ENCODE assay signal across 21 mouse cellular contexts in the genomic region with DNA sequence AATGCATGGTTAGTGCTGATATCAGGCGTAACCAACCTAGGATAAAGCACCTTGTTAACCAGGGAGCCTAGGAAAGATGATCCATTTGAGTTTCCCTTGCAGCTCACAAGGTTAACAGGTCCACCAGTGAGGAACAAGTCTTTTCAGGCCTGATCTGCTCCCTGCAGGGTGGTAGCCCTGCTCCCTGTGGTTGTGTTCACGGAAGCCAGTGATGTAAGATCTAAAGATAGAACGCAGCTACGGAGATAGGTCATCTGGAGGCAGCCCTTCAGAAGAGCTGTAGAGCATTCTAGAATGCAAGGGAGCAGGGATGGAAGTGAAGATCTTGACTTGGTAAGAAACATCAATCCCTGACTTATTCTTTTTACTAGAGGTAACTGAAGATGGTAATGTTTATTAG. TPM values are rescaled to one million over a fixed set of nuclear protein-coding genes. Genes with fewer than 3 reads are reported as not detected.
DNase-seq lines count a peak whose midpoint lies in the region; ATAC-seq and TF ChIP-seq lines count a peak whose summit lies in the region.
"Had no signal": no experiment of that assay in that cellular context is flagged by ENCODE, and none has a peak within 500 bp of the region (broad histone marks: within the 10 kb centered on the region; RNA-seq: fewer than 3 reads in every experiment).

No protein-coding gene starts in this region.

- no peak overlapping the region for H3K9ac ChIP-seq in midbrain, embryonic 11.5 days (ENCODE audit: low read length)
- H3K9ac ChIP-seq in midbrain, postnatal 0 days (replicated peaks; ENCODE audit: low read length, poor library complexity, severe bottlenecking): no peak overlapping the region
- H3K9ac ChIP-seq: embryonic facial prominence, embryonic 12.5 days; heart, embryonic 13.5 days; hindbrain, embryonic 14.5 days; midbrain, embryonic 15.5 days; neural tube, embryonic 12.5 days had no signal

- H3K4me2 ChIP-seq in midbrain, embryonic 11.5 days: no peak overlapping the region
- no peak overlapping the region for H3K4me2 ChIP-seq in midbrain, postnatal 0 days (ENCODE audit: low read depth, low read length, poor library complexity, severe bottlenecking)
- H3K4me2 ChIP-seq: embryonic facial prominence, embryonic 12.5 days; heart, embryonic 13.5 days; hindbrain, embryonic 14.5 days; liver, embryonic 11.5 days; midbrain, embryonic 15.5 days; neural tube, embryonic 12.5 days had no signal

- H3K9me3 ChIP-seq in midbrain, embryonic 11.5 days (ENCODE audit: control insufficient read depth, low read length): no peaks in the 10 kb centered on the region
- H3K9me3 ChIP-seq in midbrain, postnatal 0 days (ENCODE audit: low read length): no peaks in the 10 kb centered on the region
- H3K9me3 ChIP-seq: embryonic facial prominence, embryonic 12.5 days; heart, embryonic 13.5 days; midbrain, embryonic 15.5 days; neural tube, embryonic 12.5 days had no signal

- no peak for ATAC-seq in midbrain, embryonic 11.5 days (ENCODE audit: low FRiP score)
- ATAC-seq in midbrain, postnatal 0 days (ENCODE audit: low FRiP score): no peak
- ATAC-seq: intestine, embryonic 16.5 days; midbrain, embryonic 15.5 days had no signal

- H3K27me3 ChIP-seq in midbrain, embryonic 11.5 days (ENCODE audit: control insufficient read depth, insufficient read depth, low read length): no peaks in the 10 kb centered on the region
- 0 out of 2 replicates have a peak, but pooled peaks cover 2% of the 10 kb centered on the region for H3K27me3 ChIP-seq in midbrain, postnatal 0 days (ENCODE audit: insufficient read depth, low read length)
- H3K27me3 ChIP-seq: heart, embryonic 13.5 days; midbrain, embryonic 15.5 days; neural tube, embryonic 12.5 days had no signal

- no peak overlapping the region for H3K4me3 ChIP-seq in midbrain, embryonic 11.5 days (ENCODE audit: low read depth, low read length)
- H3K4me3 ChIP-seq in midbrain, postnatal 0 days (ENCODE audit: low read depth, low read length): no peak overlapping the region
- H3K4me3 ChIP-seq: embryonic facial prominence, embryonic 12.5 days; heart, embryonic 13.5 days; midbrain, embryonic 15.5 days; neural tube, embryonic 12.5 days had no signal

- no peak for TF ChIP-seq CTCF in midbrain, postnatal 0 days (IDR thresholded peaks at IDR 0.05)

- H3K36me3 ChIP-seq in midbrain, embryonic 11.5 days (ENCODE audit: control insufficient read depth, insufficient read depth, low read length): no peaks in the 10 kb centered on the region
- no peaks in the 10 kb centered on the region for H3K36me3 ChIP-seq in midbrain, postnatal 0 days (ENCODE audit: insufficient read depth, low read length)
- H3K36me3 ChIP-seq: embryonic facial prominence, embryonic 12.5 days; heart, embryonic 13.5 days; midbrain, embryonic 15.5 days; neural tube, embryonic 12.5 days had no signal

- 70% methylated on average over 4 of the region's 4 CpGs for WGBS in midbrain, embryonic 11.5 days
- WGBS in midbrain, postnatal 0 days: 77% methylated on average over 4 of the region's 4 CpGs

- no peaks in the 10 kb centered on the region for H3K4me1 ChIP-seq in midbrain, embryonic 11.5 days (ENCODE audit: control insufficient read depth, insufficient read depth, low read length)
- H3K4me1 ChIP-seq in midbrain, postnatal 0 days (ENCODE audit: insufficient read depth, low read length): no peaks in the 10 kb centered on the region
- H3K4me1 ChIP-seq: embryonic facial prominence, embryonic 12.5 days; midbrain, embryonic 15.5 days; neural tube, embryonic 12.5 days had no signal

- intact Hi-C loops in heart, postnatal 14 days (cut with DNase I): no loop called here

- no peak overlapping the region for H3K27ac ChIP-seq in midbrain, embryonic 11.5 days (ENCODE audit: low read depth, low read length)
- H3K27ac ChIP-seq in midbrain, postnatal 0 days (ENCODE audit: low read depth, low read length): no peak overlapping the region
- H3K27ac ChIP-seq: embryonic facial prominence, embryonic 12.5 days; heart, embryonic 13.5 days; hindbrain, embryonic 14.5 days; kidney, postnatal 0 days; midbrain, embryonic 15.5 days; neural tube, embryonic 12.5 days had no signal

- DNase-seq in heart, adult 18-20 months: peak; percentile 45 to 57
- DNase-seq in heart, postnatal 14 days: no peak
- DNase-seq in midbrain, embryonic 11.5 days (ENCODE audit: low spot score, missing footprints): peak; percentile 17
- DNase-seq in midbrain, postnatal 0 days (ENCODE audit: low spot score): no peak
- peak; percentile 22 for DNase-seq in brain, adult 2 months (ENCODE audit: low read depth, low spot score)
- peak; percentile 87 for DNase-seq in skeletal muscle tissue, adult 2 months (ENCODE audit: low read depth, low spot score)
- no peak for DNase-seq in urinary bladder, adult 18-20 months (ENCODE audit: low spot score in 2 of 2)
- DNase-seq in layer of hippocampus, adult 11-12 months (ENCODE audit: low spot score): no peak
- DNase-seq: cerebellum, adult 11-12 months; layer of hippocampus, adult 9-11 months; lung, postnatal 4 days; right cerebral cortex, postnatal 4 days; thymus, adult 2 months had no signal

RNA-seq across cellular contexts. Expression of a gene that starts 18.9 kb away (rescaled TPM):
- 100 to 1,000 TPM in 1 of 2 experiments, 10 to 100 TPM in 1; 91.2 to 102 TPM for total RNA-seq in heart, adult 18-20 months (2021)
- 10 to 100 TPM; 74.9 to 79.6 TPM for total RNA-seq in heart, postnatal 14 days (2021)
- polyA plus RNA-seq in midbrain, embryonic 11.5 days (2014; fragmentation: Nextera tagmentation; extraction: Ambion mirVana): 52.2 and 58.2 TPM in 2 replicates
- total RNA-seq in midbrain, postnatal 0 days (2014; rRNA removed): 76.1 and 87.5 TPM in 2 replicates
- 82.7 and 91.9 TPM in 2 replicates for polyA plus RNA-seq in midbrain, postnatal 0 days (2015; fragmentation: Nextera tagmentation; extraction: Ambion mirVana)

Comparison
In these comparisons a context has a peak if more than half of its experiments do, and no peak if none do; other contexts are left out.
1. DNase-seq: peak in heart, adult 18-20 months (2 of 2), midbrain, embryonic 11.5 days (single experiment), brain, adult 2 months (single experiment) and skeletal muscle tissue, adult 2 months (single experiment); none in heart, postnatal 14 days (0 of 2), midbrain, postnatal 0 days (single experiment), urinary bladder, adult 18-20 months (0 of 2) and layer of hippocampus, adult 11-12 months (single experiment).